Mouse (Mus musculus): Measurements from ENCODE around the gene Ehd4.
A peak's percentile ranks its signal among the peaks of the same experiment; 100 is the strongest.

Ehd4 gene

GRCm38 (mm10) chr2:120069466-120069990, 84.9 kb downstream of the Ehd4 start:
- no peak for DNase-seq (ENCODE audit: low read depth, low spot score)

- DNase-seq (ENCODE audit: low read depth, low spot score) = peak; percentile 39
These were observed 85.6 kb downstream of the Ehd4 start for GRCm38 (mm10) chr2:120068555-120069465.

- DNase-seq (ENCODE audit: low read depth, low spot score) = no peak
These were observed 88.2 kb downstream of the Ehd4 start for GRCm38 (mm10) chr2:120066224-120066623.

GRCm38 (mm10) chr2:120065243-120065642, 89.2 kb downstream of the Ehd4 start:
- no peak for DNase-seq (ENCODE audit: low read depth, low spot score)

GRCm38 (mm10) chr2:120064639-120065038, 89.8 kb downstream of the Ehd4 start:
- DNase-seq (ENCODE audit: low read depth, low spot score) = no peak

GRCm38 (mm10) chr2:120062248-120062647, 92.2 kb downstream of the Ehd4 start:
- DNase-seq (ENCODE audit: low read depth, low spot score) = no peak

- DNase-seq (ENCODE audit: low read depth, low spot score) = no peak
These were observed 93.8 kb downstream of the Ehd4 start for GRCm38 (mm10) chr2:120060651-120061050.

GRCm38 (mm10) chr2:120060190-120060589, 94.2 kb downstream of the Ehd4 start:
- DNase-seq (ENCODE audit: low read depth, low spot score) = no peak

- DNase-seq (ENCODE audit: low read depth, low spot score) = no peak
These were observed 94.9 kb downstream of the Ehd4 start for GRCm38 (mm10) chr2:120059466-120059865.

- no peak for DNase-seq (ENCODE audit: low read depth, low spot score)
These were observed 95.6 kb downstream of the Ehd4 start for GRCm38 (mm10) chr2:120058818-120059217.

- no peak for DNase-seq (ENCODE audit: low read depth, low spot score)
These were observed 98.5 kb downstream of the Ehd4 start for GRCm38 (mm10) chr2:120055923-120056322.

GRCm38 (mm10) chr2:120054771-120055552, 99.4 kb downstream of the Ehd4 start:
- DNase-seq (ENCODE audit: low read depth, low spot score) = no peak

- DNase-seq (ENCODE audit: low read depth, low spot score) = no peak
These were observed 103.0 kb downstream of the Ehd4 start for GRCm38 (mm10) chr2:120051405-120051804.

GRCm38 (mm10) chr2:120049632-120050274, 104.7 kb downstream of the Ehd4 start:
- peak; percentile 72 for DNase-seq (ENCODE audit: low read depth, low spot score)

- DNase-seq (ENCODE audit: low read depth, low spot score) = no peak
These were observed 106.2 kb downstream of the Ehd4 start for GRCm38 (mm10) chr2:120048173-120048572.

GRCm38 (mm10) chr2:120046486-120047310, 107.7 kb downstream of the Ehd4 start:
- no peak for DNase-seq (ENCODE audit: low read depth, low spot score)

GRCm38 (mm10) chr2:120044676-120045075, 109.7 kb downstream of the Ehd4 start:
- no peak for DNase-seq (ENCODE audit: low read depth, low spot score)

- peak; percentile 84 for DNase-seq (ENCODE audit: low read depth, low spot score)
These were observed 110.3 kb downstream of the Ehd4 start for GRCm38 (mm10) chr2:120044101-120044603.

- no peak for DNase-seq (ENCODE audit: low read depth, low spot score)
These were observed 113.4 kb downstream of the Ehd4 start for GRCm38 (mm10) chr2:120040991-120041390.
